ENCODE assay signal across 12 mouse cellular contexts in the genomic region with DNA sequence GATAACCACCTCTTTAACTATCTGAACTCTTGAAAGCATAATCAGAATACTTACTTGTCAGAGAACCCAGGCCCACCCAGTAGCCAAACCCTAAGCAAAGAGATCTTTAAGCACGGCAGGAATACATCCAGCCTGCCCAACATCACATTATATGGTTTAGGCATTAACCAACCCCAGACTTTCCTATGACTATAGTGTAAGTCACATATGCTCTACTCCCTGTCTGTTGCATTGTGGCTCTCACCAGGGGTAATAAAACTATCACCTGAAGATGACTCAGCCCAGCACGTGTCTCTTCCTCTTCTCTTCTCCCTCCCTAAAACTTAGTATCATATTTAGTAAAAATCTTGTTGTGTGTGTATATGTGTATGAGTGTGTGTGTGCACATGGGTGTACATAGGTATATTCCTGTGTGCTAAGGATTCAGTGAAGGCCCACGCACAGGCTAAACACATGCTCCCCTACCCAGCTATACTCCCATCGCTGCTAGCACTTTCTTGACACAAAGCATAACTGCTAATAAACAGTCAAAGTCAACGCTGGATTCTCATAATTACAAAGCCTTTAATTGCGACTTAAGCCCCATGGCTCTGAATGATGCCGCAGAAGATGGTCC.
DNase-seq lines count a peak whose midpoint lies in the region; ATAC-seq and TF ChIP-seq lines count a peak whose summit lies in the region.
"Had no signal": no experiment of that assay in that cellular context is flagged by ENCODE, and none has a peak within 500 bp of the region (broad histone marks: within the 10 kb centered on the region; RNA-seq: fewer than 3 reads in every experiment).

No protein-coding gene starts in this region.

- 0 out of 2 replicates have a peak, but pooled peaks have one; percentile 3 for ATAC-seq in forebrain, embryonic 16.5 days
- ATAC-seq in heart, postnatal 0 days (ENCODE audit: insufficient read depth, low read depth) = no peak
- ATAC-seq in midbrain, embryonic 13.5 days = no peak
- ATAC-seq in neural tube, embryonic 15.5 days (ENCODE audit: low FRiP score) = no peak; the same call in 1 of the 2 replicates
- no peak for ATAC-seq in activated CD4-positive, CD25-positive, alpha-beta regulatory T cell, adult 4 months

- no peak overlapping the region for H3K4me3 ChIP-seq in forebrain, embryonic 16.5 days (replicated peaks; ENCODE audit: low read length)
- no peak overlapping the region for H3K4me3 ChIP-seq in forebrain, embryonic 10.5 days
- H3K4me3 ChIP-seq in heart, postnatal 0 days (ENCODE audit: low read depth, low read length) = no peak overlapping the region
- H3K4me3 ChIP-seq in midbrain, embryonic 13.5 days (replicated peaks) = no peak overlapping the region
- H3K4me3 ChIP-seq in midbrain, embryonic 10.5 days = no peak overlapping the region
- H3K4me3 ChIP-seq in neural tube, embryonic 15.5 days (replicated peaks) = no peak overlapping the region

- WGBS in forebrain, embryonic 16.5 days = 71% methylated on average over 7 of the region's 7 CpGs
- 91% methylated on average over 7 of the region's 7 CpGs for WGBS in forebrain, embryonic 10.5 days
- 82% methylated on average over 7 of the region's 7 CpGs for WGBS in heart, postnatal 0 days
- WGBS in midbrain, embryonic 13.5 days = 74% methylated on average over 7 of the region's 7 CpGs
- 92% methylated on average over 7 of the region's 7 CpGs for WGBS in midbrain, embryonic 10.5 days
- 62% methylated on average over 7 of the region's 7 CpGs for WGBS in neural tube, embryonic 15.5 days

- DNase-seq in forebrain, embryonic 10.5 days (ENCODE audit: extremely low spot score, low spot score) = no peak
- no peak for DNase-seq in heart, postnatal 0 days (ENCODE audit: low spot score)
- no peak for DNase-seq in heart, postnatal 14 days
- DNase-seq in midbrain, embryonic 10.5 days (ENCODE audit: low spot score) = no peak
- DNase-seq: adrenal gland, postnatal 36 days; kidney, postnatal 25 days; lung, adult 2 months; thymus, postnatal 36 days had no signal

- H3K27ac ChIP-seq in forebrain, embryonic 16.5 days (ENCODE audit: low read length) = no peak overlapping the region
- no peak overlapping the region for H3K27ac ChIP-seq in forebrain, embryonic 10.5 days
- peak overlapping the region; percentile 46 for H3K27ac ChIP-seq in heart, postnatal 0 days (ENCODE audit: low read depth)
- H3K27ac ChIP-seq in midbrain, embryonic 13.5 days = peak overlapping the region; percentile 36; the same call in 1 of the 2 replicates
- H3K27ac ChIP-seq in midbrain, embryonic 10.5 days (replicated peaks) = no peak overlapping the region
- peak overlapping the region; percentile 58; the same call in 1 of the 2 replicates for H3K27ac ChIP-seq in neural tube, embryonic 15.5 days (replicated peaks)

- no peak for TF ChIP-seq CTCF in heart, postnatal 0 days (IDR thresholded peaks at IDR 0.05; ENCODE audit: low read depth)

- no peak overlapping the region for H3K4me2 ChIP-seq in forebrain, embryonic 16.5 days (ENCODE audit: low read length)
- no peak overlapping the region for H3K4me2 ChIP-seq in heart, postnatal 0 days (ENCODE audit: low read depth, low read length)
- no peak overlapping the region for H3K4me2 ChIP-seq in midbrain, embryonic 13.5 days (replicated peaks)
- no peak overlapping the region for H3K4me2 ChIP-seq in neural tube, embryonic 15.5 days

- H3K9ac ChIP-seq in forebrain, embryonic 16.5 days (replicated peaks; ENCODE audit: low read depth, low read length) = no peak overlapping the region
- H3K9ac ChIP-seq in heart, postnatal 0 days (replicated peaks; ENCODE audit: low read depth, low read length) = no peak overlapping the region
- H3K9ac ChIP-seq in midbrain, embryonic 13.5 days (replicated peaks) = no peak overlapping the region
- H3K9ac ChIP-seq in neural tube, embryonic 15.5 days (replicated peaks) = no peak overlapping the region

- no peak for TF ChIP-seq EP300 in heart, postnatal 0 days (IDR thresholded peaks at IDR 0.05; ENCODE audit: low read depth)

- no peaks in the 10 kb centered on the region for H3K27me3 ChIP-seq in forebrain, embryonic 16.5 days (replicated peaks; ENCODE audit: control insufficient read depth, insufficient read depth, low read length)
- no peaks in the 10 kb centered on the region for H3K27me3 ChIP-seq in forebrain, embryonic 10.5 days (ENCODE audit: poor library complexity, severe bottlenecking)
- no peaks in the 10 kb centered on the region for H3K27me3 ChIP-seq in heart, postnatal 0 days (ENCODE audit: control insufficient read depth, insufficient read depth, low read length)
- no peaks in the 10 kb centered on the region for H3K27me3 ChIP-seq in midbrain, embryonic 13.5 days
- no peaks in the 10 kb centered on the region for H3K27me3 ChIP-seq in midbrain, embryonic 10.5 days (ENCODE audit: low read depth, poor library complexity, severe bottlenecking)
- no peaks in the 10 kb centered on the region for H3K27me3 ChIP-seq in neural tube, embryonic 15.5 days (replicated peaks)

- no peaks in the 10 kb centered on the region for H3K9me3 ChIP-seq in forebrain, embryonic 16.5 days (ENCODE audit: control insufficient read depth, low read length)
- no peaks in the 10 kb centered on the region for H3K9me3 ChIP-seq in forebrain, embryonic 10.5 days
- H3K9me3 ChIP-seq in heart, postnatal 0 days (replicated peaks; ENCODE audit: control insufficient read depth, low read length) = no peaks in the 10 kb centered on the region
- no peaks in the 10 kb centered on the region for H3K9me3 ChIP-seq in midbrain, embryonic 13.5 days
- H3K9me3 ChIP-seq in midbrain, embryonic 10.5 days (replicated peaks) = no peaks in the 10 kb centered on the region
- H3K9me3 ChIP-seq in neural tube, embryonic 15.5 days (replicated peaks) = no peaks in the 10 kb centered on the region

- H3K36me3 ChIP-seq in forebrain, embryonic 16.5 days (ENCODE audit: control insufficient read depth, insufficient read depth) = no peaks in the 10 kb centered on the region
- no peaks in the 10 kb centered on the region for H3K36me3 ChIP-seq in forebrain, embryonic 10.5 days (replicated peaks)
- H3K36me3 ChIP-seq in heart, postnatal 0 days (replicated peaks; ENCODE audit: control insufficient read depth, insufficient read depth, low read length) = no peaks in the 10 kb centered on the region
- H3K36me3 ChIP-seq in midbrain, embryonic 13.5 days = no peaks in the 10 kb centered on the region
- no peaks in the 10 kb centered on the region for H3K36me3 ChIP-seq in midbrain, embryonic 10.5 days
- H3K36me3 ChIP-seq in neural tube, embryonic 15.5 days = no peaks in the 10 kb centered on the region

- intact Hi-C loops in heart, postnatal 14 days (cut with DNase I) = no loop called here

- peaks cover 6% of the 10 kb centered on the region for H3K4me1 ChIP-seq in forebrain, embryonic 16.5 days (replicated peaks; ENCODE audit: control insufficient read depth, insufficient read depth, low read length)
- peaks cover 9% of the 10 kb centered on the region for H3K4me1 ChIP-seq in forebrain, embryonic 10.5 days
- H3K4me1 ChIP-seq in heart, postnatal 0 days (ENCODE audit: control insufficient read depth, insufficient read depth) = peaks cover 13% of the 10 kb centered on the region
- H3K4me1 ChIP-seq in midbrain, embryonic 13.5 days (replicated peaks) = peaks cover 10% of the 10 kb centered on the region
- H3K4me1 ChIP-seq in midbrain, embryonic 10.5 days = peaks cover 8% of the 10 kb centered on the region; the same call in 1 of the 2 replicates
- peaks cover 16% of the 10 kb centered on the region for H3K4me1 ChIP-seq in neural tube, embryonic 15.5 days

Comparison
In these comparisons a context has a peak if more than half of its experiments do, and no peak if none do; other contexts are left out.
1. H3K27ac ChIP-seq: peak in heart, postnatal 0 days (single experiment), midbrain, embryonic 13.5 days (single experiment) and neural tube, embryonic 15.5 days (single experiment); none in forebrain, embryonic 16.5 days (single experiment), forebrain, embryonic 10.5 days (single experiment) and midbrain, embryonic 10.5 days (single experiment).